Mouse (Mus musculus) stomach, embryonic 16.5 days (tissue): ENCODE measurements around the gene Mall. TPM values are rescaled to one million over a fixed set of nuclear protein-coding genes. Genes with fewer than 3 reads are reported as not detected.

ENCODE experiments used
- ATAC-seq: fragments of 200-750 bp; cut with Nextera tagmentation; 2 replicates; pipeline ENCODE4 v1.8.0; 2017; ENCODE audit warnings: moderate number of reproducible peaks, moderate TSS enrichment; ENCODE audit not compliant: insufficient read depth, low FRiP score
- H3K27ac ChIP-seq: fragments of 300-500 bp; sonication (generic); 2 replicates; pipeline ENCODE4 v1.5.1; 2014; ENCODE audit warnings: low read length
- H3K27me3 ChIP-seq: fragments of 300-500 bp; sonication (generic); 2 replicates; pipeline ENCODE4 v1.6.1; 2014; ENCODE audit warnings: low read length, control low read depth, mixed read lengths; ENCODE audit not compliant: control insufficient read depth, insufficient read depth
- H3K36me3 ChIP-seq: fragments of 300-500 bp; sonication (generic); 2 replicates; pipeline ENCODE4 v1.6.1; 2014; ENCODE audit warnings: low read length; ENCODE audit not compliant: control insufficient read depth, insufficient read depth
- H3K4me1 ChIP-seq: fragments of 300-500 bp; sonication (generic); 2 replicates; pipeline ENCODE4 v1.6.1; 2014; ENCODE audit warnings: low read length, control low read depth, mixed read lengths; ENCODE audit not compliant: control insufficient read depth, insufficient read depth
- H3K4me2 ChIP-seq: fragments of 300-500 bp; sonication (generic); 2 replicates; pipeline ENCODE4 v1.6.1; 2014; ENCODE audit warnings: low read depth, low read length, mixed read lengths
- H3K4me3 ChIP-seq: fragments of 300-500 bp; sonication (generic); replicated peaks from 2 replicates; pipeline ENCODE4 v1.5.1; 2014; ENCODE audit warnings: mild to moderate bottlenecking, low read length
- H3K9ac ChIP-seq: fragments of 300-500 bp; sonication (generic); 2 replicates; pipeline ENCODE4 v1.6.1; 2014; ENCODE audit warnings: low read length
- H3K9me3 ChIP-seq: fragments of 300-500 bp; sonication (generic); replicated peaks from 2 replicates; pipeline ENCODE4 v1.6.1; 2016; ENCODE audit warnings: low read length, control low read depth; ENCODE audit not compliant: control insufficient read depth
- WGBS: fragments of 180-500 bp; shearing (Covaris S2); extraction: QIAGEN DNeasy Blood & Tissue Kit; methylation state at CpG from one replicate; pipeline ENCODE4 v1.1.7; 2014; 5-methylcytosine and 5-hydroxymethylcytosine counted together
- polyA plus RNA-seq: library from polyadenylated mRNA; unstranded; fragments of >200 nt; fragmentation: Nextera tagmentation; extraction: Ambion mirVana; gene quantifications from 2 replicates; pipeline ENCODE4 v1.2.1, GENCODE M21; 2015

The Mall gene
- polyA plus RNA-seq, 1 experiment from 2014 or later, result 54.8 TPM

- H3K27ac ChIP-seq, result no peak overlapping the region
- WGBS, result 74% methylated on average over 9 of the region's 9 CpGs
- peak; percentile 40; the same call in 1 of the 2 replicates for ATAC-seq
- H3K9me3 ChIP-seq, result no peaks in the 10 kb centered on the region
- no peak overlapping the region for H3K4me3 ChIP-seq
- no peak overlapping the region for H3K9ac ChIP-seq
- H3K4me1 ChIP-seq, result no peaks in the 10 kb centered on the region
- peaks cover 2% of the 10 kb centered on the region; the same call in 1 of the 2 replicates for H3K27me3 ChIP-seq
- H3K36me3 ChIP-seq, result no peaks in the 10 kb centered on the region
- H3K4me2 ChIP-seq, result no peak overlapping the region
Observed at GRCm38 (mm10) chr2:127735512-127736145, 5.9 kb upstream of the Mall start.

- H3K9ac ChIP-seq, result no peak overlapping the region
- H3K4me1 ChIP-seq, result peaks cover 5% of the 10 kb centered on the region
- no peak overlapping the region for H3K4me3 ChIP-seq
- no peaks in the 10 kb centered on the region for H3K36me3 ChIP-seq
- no peaks in the 10 kb centered on the region for H3K9me3 ChIP-seq
- ATAC-seq, result no peak
- H3K27ac ChIP-seq, result no peak overlapping the region
- no peak overlapping the region for H3K4me2 ChIP-seq
- H3K27me3 ChIP-seq, result peaks cover 5% of the 10 kb centered on the region
- WGBS, result 71% methylated on average over 5 of the region's 5 CpGs
Observed at GRCm38 (mm10) chr2:127734889-127735288, 5.2 kb upstream of the Mall start.

DNA sequence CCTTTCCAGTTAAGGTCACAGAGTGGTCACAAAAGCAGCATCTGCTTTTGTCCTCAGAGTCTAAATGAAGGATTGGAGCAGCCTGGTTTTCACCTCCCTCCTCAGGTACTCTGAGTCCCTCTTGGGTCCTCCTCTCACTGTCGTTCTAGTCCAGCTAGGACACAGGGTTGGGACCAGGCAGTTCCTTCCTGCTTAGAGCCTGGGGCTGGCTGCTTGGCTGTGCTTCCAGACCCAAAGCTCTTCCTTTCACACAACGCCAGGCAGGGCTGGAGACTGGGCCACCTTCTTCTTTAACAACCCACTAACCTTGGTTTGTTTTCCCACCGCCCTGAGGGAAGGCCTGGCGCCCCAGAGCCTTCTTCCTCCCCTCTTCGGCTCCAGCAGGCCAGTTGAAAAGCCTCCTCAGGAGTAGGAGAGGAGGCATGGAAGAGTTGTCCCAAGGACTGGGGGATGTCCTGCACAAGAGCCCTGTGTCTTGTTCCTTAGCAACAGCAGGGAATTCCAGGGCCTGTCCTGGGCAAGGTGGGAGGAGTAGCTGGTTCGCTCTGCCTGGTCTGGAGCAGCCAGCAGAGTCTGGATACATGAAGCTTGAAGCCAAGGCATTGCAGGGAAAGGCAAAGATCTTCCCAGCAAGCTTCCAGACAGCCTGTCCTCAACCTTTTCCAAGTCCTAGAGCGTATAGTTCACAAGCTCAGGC, 717 bp upstream of the Mall start:
- H3K27ac ChIP-seq, result peak overlapping the region; percentile 65
- H3K9me3 ChIP-seq, result no peaks in the 10 kb centered on the region
- H3K4me2 ChIP-seq, result peak overlapping the region; percentile 49; the same call in 1 of the 2 replicates
- 63% methylated on average over 7 of the region's 7 CpGs for WGBS
- no peak overlapping the region for H3K4me3 ChIP-seq
- peaks cover 5% of the 10 kb centered on the region for H3K27me3 ChIP-seq
- peaks cover 6% of the 10 kb centered on the region for H3K4me1 ChIP-seq
- peak overlapping the region; percentile 67 for H3K9ac ChIP-seq
- ATAC-seq, result no peak
- no peaks in the 10 kb centered on the region for H3K36me3 ChIP-seq

GRCm38 (mm10) chr2:127728661-127729450, 876 bp downstream of the Mall start:
- peak; percentile 53; the same call in 1 of the 2 replicates for ATAC-seq
- peak overlapping the region; percentile 65 for H3K27ac ChIP-seq
- WGBS, result 38% methylated on average over 15 of the region's 15 CpGs
- peak overlapping the region; percentile 67 for H3K9ac ChIP-seq
- H3K4me2 ChIP-seq, result peak overlapping the region; percentile 49
- peaks cover 10% of the 10 kb centered on the region for H3K4me1 ChIP-seq
- no peaks in the 10 kb centered on the region for H3K9me3 ChIP-seq
- peaks cover 5% of the 10 kb centered on the region for H3K27me3 ChIP-seq
- peak overlapping the region; percentile 44 for H3K4me3 ChIP-seq
- H3K36me3 ChIP-seq, result no peaks in the 10 kb centered on the region

DNA sequence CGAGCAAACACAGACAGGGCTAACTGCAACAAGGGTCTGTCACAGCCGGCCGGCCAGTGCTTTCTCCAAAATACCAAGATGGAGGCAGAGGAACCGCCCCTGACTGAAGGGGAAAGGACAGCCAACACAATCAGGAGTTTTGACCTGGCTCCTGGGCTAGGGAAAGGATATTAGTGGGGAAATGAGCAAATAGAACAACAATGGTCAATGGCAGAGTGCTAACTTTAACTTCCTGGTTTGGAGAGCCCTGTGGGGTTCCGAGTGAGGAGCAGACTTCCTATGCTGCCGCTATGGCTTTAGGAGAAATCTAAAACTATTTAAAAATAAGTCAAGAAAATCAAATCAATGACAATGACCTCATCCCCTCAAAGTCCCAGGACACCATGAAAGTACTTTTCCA, 1.6 kb downstream of the Mall start:
- 65% methylated on average over 6 of the region's 6 CpGs for WGBS
- H3K27me3 ChIP-seq, result peaks cover 5% of the 10 kb centered on the region
- H3K4me1 ChIP-seq, result peaks cover 14% of the 10 kb centered on the region
- 0 out of 2 replicates have a peak overlapping the region, but pooled peaks have one; percentile 27 for H3K9ac ChIP-seq
- H3K4me3 ChIP-seq, result peak overlapping the region; percentile 44
- peak overlapping the region; percentile 49 for H3K4me2 ChIP-seq
- no peaks in the 10 kb centered on the region for H3K9me3 ChIP-seq
- no peaks in the 10 kb centered on the region for H3K36me3 ChIP-seq
- peak overlapping the region; percentile 65 for H3K27ac ChIP-seq
- ATAC-seq, result no peak

GRCm38 (mm10) chr2:127723193-127723592, 6.5 kb downstream of the Mall start:
- no peak overlapping the region for H3K4me2 ChIP-seq
- H3K9me3 ChIP-seq, result no peaks in the 10 kb centered on the region
- WGBS, result 56% methylated on average over 4 of the region's 4 CpGs
- H3K9ac ChIP-seq, result 0 out of 2 replicates have a peak overlapping the region, but pooled peaks have one; percentile 40
- H3K27me3 ChIP-seq, result no peaks in the 10 kb centered on the region
- no peak for ATAC-seq
- H3K27ac ChIP-seq, result peak overlapping the region; percentile 97
- H3K36me3 ChIP-seq, result no peaks in the 10 kb centered on the region
- H3K4me3 ChIP-seq, result no peak overlapping the region
- peaks cover 25% of the 10 kb centered on the region for H3K4me1 ChIP-seq

DNA sequence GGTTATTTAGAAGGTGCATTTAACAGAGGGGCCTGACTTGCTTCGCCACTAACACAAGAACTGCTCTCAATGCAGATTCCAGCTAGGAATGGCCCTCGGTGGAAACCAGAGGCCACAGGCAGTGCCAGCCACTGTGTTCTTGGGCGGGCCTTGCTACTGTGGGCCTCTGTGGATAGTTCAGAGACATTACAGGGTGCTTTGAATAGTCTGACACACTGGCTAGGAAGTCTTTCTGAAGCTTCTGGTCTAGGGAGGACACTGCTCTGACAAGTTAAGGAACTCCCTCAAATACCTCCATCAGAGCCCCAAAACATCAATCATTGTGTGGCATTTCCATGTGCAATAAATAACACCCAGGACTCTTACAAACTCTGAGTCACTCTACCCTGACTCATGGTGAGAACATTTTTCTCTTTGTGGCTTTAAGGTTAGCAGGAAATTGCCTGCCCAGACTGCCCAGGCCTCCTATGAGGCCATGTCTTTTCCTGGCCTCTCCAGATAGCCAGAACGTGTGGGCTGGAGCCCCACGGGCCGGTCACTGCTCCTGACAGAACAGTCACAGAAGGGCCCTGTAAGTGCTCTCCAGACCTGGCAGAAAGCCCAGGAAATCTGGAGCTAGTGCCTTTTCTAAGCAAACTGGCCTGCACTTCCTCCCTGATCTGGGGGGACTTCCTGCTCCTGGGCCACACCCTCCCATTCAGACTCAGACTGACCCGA, 7.4 kb downstream of the Mall start:
- Histone ChIP-seq H3K4me2 (no peak overlapping the region), H3K9ac (peak overlapping the region; percentile 50; the same call in 1 of the 2 replicates), H3K4me1 (peaks cover 25% of the 10 kb centered on the region), H3K4me3 (no peak overlapping the region), H3K9me3 (no peaks in the 10 kb centered on the region), H3K27ac (peak overlapping the region; percentile 97), H3K27me3 (no peaks in the 10 kb centered on the region), H3K36me3 (no peaks in the 10 kb centered on the region)
- 25% methylated on average over 7 of the region's 7 CpGs for WGBS
- peak; percentile 91 for ATAC-seq

DNA sequence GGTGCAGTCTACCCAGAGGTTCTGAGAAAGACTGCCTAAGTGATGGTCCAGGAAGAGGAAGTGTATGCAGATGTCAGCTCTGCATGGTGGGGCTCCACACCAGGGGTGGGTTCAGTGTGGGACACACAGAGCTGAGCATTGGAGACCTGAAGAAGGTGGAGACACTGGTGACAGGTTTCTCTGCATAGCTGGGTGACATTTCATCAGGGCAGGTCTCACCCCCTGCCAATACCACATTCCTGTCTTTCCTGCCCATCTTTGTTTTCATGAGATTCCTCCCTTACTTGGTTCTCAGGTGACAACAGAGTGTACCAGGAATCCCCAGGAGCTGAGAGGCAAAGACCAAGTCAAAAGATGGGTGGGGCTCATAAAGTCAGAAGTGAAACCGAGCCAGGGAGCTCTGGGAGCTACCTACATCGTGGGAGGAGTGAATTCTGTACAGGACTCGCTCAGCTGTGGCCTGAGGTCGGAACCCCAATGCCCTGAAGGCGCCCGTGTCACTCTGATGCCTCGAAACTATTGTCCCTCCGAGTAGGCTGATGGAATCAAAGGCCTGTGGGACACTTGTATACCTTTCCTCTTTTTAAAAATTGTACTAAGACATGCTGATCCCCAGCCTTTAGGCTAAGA, 10.8 kb downstream of the Mall start:
- Histone ChIP-seq H3K27me3 (no peaks in the 10 kb centered on the region), H3K4me3 (no peak overlapping the region), H3K4me1 (peaks cover 20% of the 10 kb centered on the region), H3K4me2 (no peak overlapping the region), H3K9ac (no peak overlapping the region), H3K36me3 (no peaks in the 10 kb centered on the region), H3K9me3 (no peaks in the 10 kb centered on the region), H3K27ac (peak overlapping the region; percentile 87)
- 63% methylated on average over 8 of the region's 8 CpGs for WGBS
- ATAC-seq, result no peak; the same call in 1 of the 2 replicates
